ENCODE assay signal across 19 mouse cellular contexts in genomic region chr19:41020537-41020936, GRCm38 (mm10). TPM values are rescaled to one million over a fixed set of nuclear protein-coding genes. Genes with fewer than 3 reads are reported as not detected.
"Had no signal": no experiment of that assay in that cellular context is flagged by ENCODE, and none has a peak within 500 bp of the region (broad histone marks: within the 10 kb centered on the region; RNA-seq: fewer than 3 reads in every experiment).

No protein-coding gene starts in this region.

- H3K9ac ChIP-seq: neural tube, embryonic 12.5 days; neural tube, embryonic 13.5 days; neural tube, embryonic 15.5 days; stomach, embryonic 15.5 days had no signal

- H3K27me3 ChIP-seq: neural tube, embryonic 12.5 days; neural tube, embryonic 13.5 days; neural tube, embryonic 15.5 days; stomach, embryonic 15.5 days had no signal

- H3K4me3 ChIP-seq: neural tube, embryonic 12.5 days; neural tube, embryonic 13.5 days; neural tube, embryonic 15.5 days; stomach, embryonic 15.5 days had no signal

- H3K9me3 ChIP-seq: neural tube, embryonic 12.5 days; neural tube, embryonic 13.5 days; neural tube, embryonic 15.5 days; stomach, embryonic 15.5 days had no signal

- DNase-seq: retina, postnatal 1 day; right cerebral cortex, adult 18-20 months; right cerebral cortex, postnatal 14 days; right cerebral cortex, postnatal 25 days; right cerebral cortex, postnatal 4 days; spleen, adult 18-20 months; thymus, postnatal 4 days had no signal

- H3K36me3 ChIP-seq: neural tube, embryonic 12.5 days; neural tube, embryonic 13.5 days; neural tube, embryonic 15.5 days; stomach, embryonic 15.5 days had no signal

- H3K4me2 ChIP-seq: neural tube, embryonic 12.5 days; neural tube, embryonic 13.5 days; neural tube, embryonic 15.5 days; stomach, embryonic 15.5 days had no signal

- H3K4me1 ChIP-seq: neural tube, embryonic 12.5 days had no signal

- H3K27ac ChIP-seq: neural tube, embryonic 12.5 days; neural tube, embryonic 13.5 days; neural tube, embryonic 15.5 days; stomach, embryonic 15.5 days; stomach, postnatal 0 days had no signal

RNA-seq across cellular contexts. Expression of gene Dntt, which starts 8.5 kb away (rescaled TPM):
- polyA plus RNA-seq: small intestine, adult 2 months; stomach, embryonic 14.5 days; stomach, embryonic 16.5 days; stomach, postnatal 0 days had no signal

RNA-seq across cellular contexts. Expression of gene Opalin, which starts 56.4 kb away (rescaled TPM):
- polyA plus RNA-seq: neural tube, embryonic 11.5 days; neural tube, embryonic 12.5 days; neural tube, embryonic 13.5 days; neural tube, embryonic 15.5 days; small intestine, adult 2 months; spleen, adult 2 months; stomach, embryonic 14.5 days; stomach, embryonic 15.5 days; stomach, embryonic 16.5 days; stomach, postnatal 0 days; testis, adult 2 months; urinary bladder, adult 2 months had no signal
